Mouse (Mus musculus): ENCODE measurements at regions not wholly inside any gene's neighbourhood (a gene's known extent, or its start where the extent isn't known, plus 50 kb on each side); places are given as distances from the start of the nearest gene placed in this dataset.
A peak's percentile ranks its signal among the peaks of the same experiment; 100 is the strongest.

- DNase-seq (ENCODE audit: low spot score in 2 of 2) = no peak
These were observed 207.3 kb upstream of the Ank start for GRCm38 (mm10) chr15:27258984-27259853.

GRCm38 (mm10) chr15:27259854-27260191 lies 206.7 kb upstream of the Ank start:
- no peak for DNase-seq (ENCODE audit: low spot score in 2 of 2)

- no peak for DNase-seq (ENCODE audit: low spot score in 2 of 2)
These were observed 196.3 kb upstream of the Ank start for GRCm38 (mm10) chr15:27270203-27270602.

GRCm38 (mm10) chr15:27282279-27282678 lies 184.2 kb upstream of the Ank start:
- no peak for DNase-seq (ENCODE audit: low spot score in 2 of 2)

- no peak for DNase-seq (ENCODE audit: low spot score in 2 of 2)
These were observed 162.6 kb upstream of the Ank start for GRCm38 (mm10) chr15:27303856-27304255.

GRCm38 (mm10) chr15:27304256-27304655 lies 162.2 kb upstream of the Ank start:
- no peak for DNase-seq (ENCODE audit: low spot score in 2 of 2)

- no peak for DNase-seq (ENCODE audit: low spot score in 2 of 2)
These were observed 161.4 kb upstream of the Ank start for GRCm38 (mm10) chr15:27305035-27305434.

GRCm38 (mm10) chr15:27308639-27309038 lies 157.8 kb upstream of the Ank start:
- DNase-seq (ENCODE audit: low spot score in 2 of 2) = no peak

- DNase-seq (ENCODE audit: low spot score in 2 of 2) = peak in 1 of 2 experiments; percentile 61
These were observed 150.3 kb upstream of the Ank start for GRCm38 (mm10) chr15:27315964-27316745.

- no peak for DNase-seq (ENCODE audit: low spot score in 2 of 2)
These were observed 149.7 kb upstream of the Ank start for GRCm38 (mm10) chr15:27316746-27317129.

- DNase-seq (ENCODE audit: low spot score in 2 of 2) = no peak
These were observed 144.4 kb upstream of the Ank start for GRCm38 (mm10) chr15:27321915-27322665.

GRCm38 (mm10) chr15:27325847-27326548 lies 140.5 kb upstream of the Ank start:
- peak; percentile 81 to 85 for DNase-seq (ENCODE audit: low spot score in 2 of 2)

GRCm38 (mm10) chr15:27326549-27326876 lies 140.0 kb upstream of the Ank start:
- peak in 1 of 2 experiments; percentile 16 for DNase-seq (ENCODE audit: low spot score in 2 of 2)

- DNase-seq (ENCODE audit: low spot score in 2 of 2) = no peak
These were observed 138.7 kb upstream of the Ank start for GRCm38 (mm10) chr15:27327744-27328143.

- DNase-seq (ENCODE audit: low spot score in 2 of 2) = peak; percentile 11 to 27
These were observed 138.0 kb upstream of the Ank start for GRCm38 (mm10) chr15:27328441-27328840.

GRCm38 (mm10) chr15:27340070-27340469 lies 126.4 kb upstream of the Ank start:
- DNase-seq (ENCODE audit: low spot score in 2 of 2) = no peak

- no peak for DNase-seq (ENCODE audit: low spot score in 2 of 2)
These were observed 124.9 kb upstream of the Ank start for GRCm38 (mm10) chr15:27341518-27341976.

- DNase-seq (ENCODE audit: low spot score in 2 of 2) = peak in 1 of 2 experiments; percentile 32
These were observed 108.0 kb upstream of the Ank start for GRCm38 (mm10) chr15:27358441-27358840.

GRCm38 (mm10) chr15:27359271-27359670 lies 107.2 kb upstream of the Ank start:
- DNase-seq (ENCODE audit: low spot score in 2 of 2) = no peak

GRCm38 (mm10) chr15:27374517-27374916 lies 92.0 kb upstream of the Ank start:
- no peak for DNase-seq (ENCODE audit: low spot score in 2 of 2)

GRCm38 (mm10) chr15:27378601-27379094 lies 87.8 kb upstream of the Ank start:
- no peak for DNase-seq (ENCODE audit: low spot score in 2 of 2)
